Mouse (Mus musculus): ENCODE measurements at regions not wholly inside any gene's neighbourhood (a gene's known extent, or its start where the extent isn't known, plus 50 kb on each side); places are given as distances from the start of the nearest gene placed in this dataset.

DNA sequence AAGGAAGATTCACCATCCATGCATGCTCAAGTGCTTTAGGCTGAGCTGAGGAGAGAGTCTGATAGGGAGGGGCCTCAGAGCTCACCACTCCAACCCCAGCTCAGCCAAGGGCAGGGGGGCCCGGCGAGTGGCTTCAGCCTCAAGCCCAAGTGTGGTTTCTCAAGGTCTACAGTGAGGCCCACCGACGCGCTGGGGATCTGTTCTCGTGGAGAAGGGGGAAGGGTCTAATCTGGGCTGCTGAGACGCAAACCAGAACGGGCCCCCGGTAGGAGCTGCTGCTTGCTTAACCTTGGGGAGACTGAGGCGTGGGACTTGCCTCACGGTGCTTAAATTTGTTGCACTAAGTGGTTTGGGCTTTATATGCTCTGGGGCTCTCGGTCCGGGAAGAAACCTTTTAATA is 70.9 kb downstream of the Asb1 start:
- no peak for DNase-seq (ENCODE audit: low spot score in 2 of 2)

DNA sequence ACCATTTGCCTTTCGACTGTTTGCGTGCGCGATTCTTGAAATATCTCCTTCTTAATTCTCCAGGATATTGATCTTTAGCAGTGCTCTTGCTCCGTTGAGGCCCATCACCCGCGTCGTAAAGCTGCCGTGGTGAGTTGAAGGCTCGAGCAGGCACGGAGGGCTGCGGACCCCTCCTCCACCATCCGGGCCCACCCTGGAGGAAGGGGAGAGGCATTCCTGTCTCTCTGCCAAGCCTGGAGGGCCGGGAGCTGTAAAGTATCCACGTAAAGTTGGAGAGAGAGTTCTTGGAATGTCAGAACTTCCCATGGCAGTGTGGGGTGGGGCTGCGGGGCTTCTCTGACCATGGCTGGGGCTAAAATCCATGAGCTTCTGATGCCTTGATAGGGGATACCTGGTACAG is 71.3 kb downstream of the Asb1 start:
- DNase-seq (ENCODE audit: low spot score in 2 of 2), result no peak

DNA sequence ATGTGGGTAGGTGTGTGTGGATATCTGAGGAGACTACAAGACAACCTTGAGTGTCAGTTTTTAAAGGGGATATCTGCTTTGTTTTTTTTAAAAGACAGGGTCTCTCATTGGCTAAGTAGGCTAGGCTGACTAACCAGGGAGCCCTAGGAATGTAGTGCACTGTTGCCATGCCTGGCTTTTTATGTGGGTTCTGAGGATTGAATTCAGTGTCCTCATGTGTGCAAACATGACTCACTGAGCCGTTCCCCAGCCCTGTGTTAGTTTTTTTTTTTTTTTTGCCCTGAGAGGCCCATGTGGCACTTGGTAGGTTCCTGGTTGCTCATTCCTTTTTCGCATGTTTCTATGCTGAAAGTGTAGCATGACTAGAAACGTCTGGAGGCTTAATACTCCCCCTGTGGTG is 72.6 kb downstream of the Asb1 start:
- DNase-seq (ENCODE audit: low spot score in 2 of 2), result no peak

DNA sequence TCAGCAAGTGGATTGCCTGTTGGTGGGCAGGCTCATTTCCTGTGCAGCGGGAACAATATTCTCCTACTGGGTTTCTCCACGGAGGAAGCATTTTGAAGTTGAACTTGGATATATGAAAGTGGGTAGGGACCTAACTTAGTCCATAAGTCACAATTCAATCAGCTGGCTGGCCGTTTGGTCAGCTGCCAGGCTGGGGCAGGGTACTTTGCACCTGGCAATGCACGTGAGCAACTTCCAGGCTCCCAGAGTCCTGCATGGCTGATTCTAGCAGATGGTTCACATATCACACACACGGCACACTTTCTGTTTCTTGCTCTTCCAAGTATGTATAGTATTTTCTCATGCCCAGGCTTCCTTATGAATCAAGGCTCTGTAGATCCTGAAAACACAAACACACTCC is 75.1 kb downstream of the Asb1 start:
- no peak for DNase-seq (ENCODE audit: low spot score in 2 of 2)

DNA sequence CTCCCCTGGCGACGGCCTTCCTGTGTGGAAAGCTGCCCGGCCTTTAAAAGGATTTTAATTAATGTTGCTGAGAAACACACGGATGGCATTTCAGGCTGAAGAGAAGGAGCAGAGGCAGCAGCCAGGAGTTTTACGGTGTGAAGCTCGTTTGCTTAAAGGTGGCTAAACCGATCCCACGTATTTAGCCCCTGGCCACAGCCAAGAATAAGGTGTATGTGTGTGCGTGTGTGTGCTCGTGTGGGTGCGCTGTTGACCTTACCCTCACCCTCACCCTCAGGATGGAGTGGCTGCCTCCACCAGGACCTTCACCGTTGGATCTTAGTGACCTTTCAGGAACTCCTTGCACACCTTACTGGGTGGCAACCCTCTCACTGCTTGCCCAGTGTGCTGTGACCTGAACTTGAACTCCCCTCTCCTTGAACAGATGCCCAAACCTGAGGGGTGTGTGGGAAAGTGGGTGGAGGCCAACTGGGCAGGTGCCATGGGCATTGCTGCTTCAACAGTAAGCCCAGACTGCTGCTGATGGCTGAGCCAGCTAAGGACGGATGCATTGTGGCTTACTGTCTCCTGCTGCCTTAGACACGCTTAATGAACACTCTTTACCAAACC is 78.3 kb downstream of the Asb1 start:
- DNase-seq (ENCODE audit: low spot score in 2 of 2), result no peak

DNA sequence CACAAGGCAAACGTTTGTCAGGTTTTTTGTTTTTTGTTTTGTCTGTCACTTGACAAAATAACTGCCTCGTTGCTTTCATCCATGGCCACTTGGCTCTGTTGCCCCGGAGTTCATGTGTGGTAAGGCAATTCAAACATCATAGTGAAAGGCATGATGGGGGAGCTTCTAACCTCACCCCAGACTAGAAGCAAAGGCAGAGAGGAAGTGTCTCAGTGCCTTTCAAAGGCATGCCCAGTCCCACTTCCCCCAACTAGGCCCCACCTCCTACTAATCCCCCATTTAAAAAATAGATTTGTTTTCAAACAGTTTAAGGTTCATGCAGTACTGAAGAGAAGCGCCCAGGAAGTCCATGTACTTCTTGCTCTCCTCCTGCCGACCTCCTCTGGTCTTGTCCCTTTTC is 80.8 kb downstream of the Asb1 start:
- no peak for DNase-seq (ENCODE audit: low spot score in 2 of 2)

DNA sequence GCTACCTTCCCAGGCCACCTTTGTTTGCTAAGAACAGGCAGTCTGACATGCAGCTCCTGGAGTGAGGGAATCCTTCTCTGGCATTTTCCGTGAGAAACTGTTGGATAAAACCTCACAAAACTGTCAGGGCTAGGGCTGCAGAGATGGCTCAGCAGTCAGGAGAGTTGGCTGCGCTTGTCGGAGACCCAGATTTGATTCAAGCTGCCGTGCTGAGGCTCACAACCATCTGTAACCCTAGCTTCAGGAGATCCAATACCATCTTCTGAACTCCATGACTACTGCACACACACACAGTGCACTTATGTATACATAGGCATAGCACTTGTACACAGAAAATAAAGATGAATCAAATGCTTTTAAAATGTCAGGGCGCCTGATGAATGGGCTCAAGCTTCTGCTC is 82.5 kb downstream of the Asb1 start:
- no peak for DNase-seq (ENCODE audit: low spot score in 2 of 2)

DNA sequence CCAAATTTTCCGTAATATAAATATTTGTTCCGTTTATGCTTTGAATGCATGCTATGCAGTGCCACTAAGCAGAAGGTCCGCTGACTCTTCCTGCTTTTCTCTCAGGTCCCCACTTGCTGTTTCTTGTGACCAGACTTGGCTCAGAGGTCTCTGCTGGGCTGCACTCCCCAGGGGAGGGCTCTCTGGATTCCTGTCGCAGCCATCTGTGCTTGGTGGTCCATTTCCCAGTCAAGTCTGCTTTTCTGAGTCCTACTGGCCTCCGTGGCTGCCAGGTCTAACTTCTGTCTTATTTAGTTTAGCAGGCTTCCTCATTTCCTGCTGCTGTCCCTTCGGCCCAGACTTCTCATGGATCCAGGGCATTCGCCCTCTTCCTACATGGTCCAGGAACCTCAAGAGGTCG is 83.7 kb downstream of the Asb1 start:
- no peak for DNase-seq (ENCODE audit: low spot score in 2 of 2)

DNA sequence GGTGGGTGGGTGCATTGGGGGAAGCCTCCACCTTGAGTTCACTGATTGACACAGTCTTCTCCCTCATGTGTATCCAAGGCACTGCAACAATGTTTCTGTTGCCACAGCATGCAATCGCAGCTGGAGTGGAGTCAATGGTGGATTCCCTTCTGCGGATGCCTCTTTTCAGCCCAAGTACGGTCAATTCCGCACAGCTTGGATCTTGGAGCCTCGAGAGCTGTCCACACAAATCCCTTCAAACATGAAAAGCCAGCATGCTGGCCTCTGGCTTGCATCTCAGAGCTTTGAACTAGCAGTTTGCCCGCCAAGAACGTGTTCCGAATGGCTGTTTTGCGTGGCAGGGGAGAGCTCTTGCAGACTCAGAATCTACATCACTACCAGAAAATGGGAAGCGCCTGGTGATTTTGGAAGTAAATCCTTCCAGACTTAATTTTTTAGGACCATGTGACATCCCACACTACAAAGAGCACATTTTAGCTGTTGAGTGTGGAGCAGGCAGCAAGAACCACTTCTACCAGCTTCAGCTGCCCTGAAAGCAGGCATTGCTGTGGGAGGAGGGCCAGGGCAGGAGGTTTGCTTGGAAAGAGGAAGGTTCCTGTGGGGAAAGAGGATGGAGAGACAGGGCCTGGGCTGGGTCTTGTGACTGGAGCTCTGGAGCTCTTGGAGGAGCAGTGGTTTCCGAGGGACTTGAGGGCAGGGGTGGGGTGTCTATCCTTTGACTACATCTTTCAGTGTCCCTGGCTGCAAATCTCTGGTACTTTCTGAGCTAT is 84.4 kb downstream of the Asb1 start:
- no peak for DNase-seq (ENCODE audit: low spot score in 2 of 2)

DNA sequence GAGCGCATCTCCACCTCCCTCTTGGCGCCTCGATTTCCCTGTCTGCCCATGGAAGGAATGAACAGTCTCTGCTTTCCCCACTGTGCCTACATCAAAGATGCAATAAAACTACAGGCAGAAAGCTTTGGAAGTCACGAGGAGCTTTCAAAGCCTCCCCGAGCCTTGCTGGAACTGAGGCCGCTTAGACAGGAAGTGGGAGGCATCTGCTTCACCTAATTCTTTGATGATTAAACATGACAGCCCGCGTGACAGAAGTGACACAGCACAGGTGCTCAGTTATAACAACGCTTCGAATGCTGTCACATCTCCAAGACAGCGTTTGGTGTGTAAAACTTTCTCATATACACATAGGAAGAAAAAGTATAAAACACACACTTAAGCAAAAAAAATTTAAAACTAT is 85.7 kb downstream of the Asb1 start:
- DNase-seq (ENCODE audit: low spot score in 2 of 2), result no peak

DNA sequence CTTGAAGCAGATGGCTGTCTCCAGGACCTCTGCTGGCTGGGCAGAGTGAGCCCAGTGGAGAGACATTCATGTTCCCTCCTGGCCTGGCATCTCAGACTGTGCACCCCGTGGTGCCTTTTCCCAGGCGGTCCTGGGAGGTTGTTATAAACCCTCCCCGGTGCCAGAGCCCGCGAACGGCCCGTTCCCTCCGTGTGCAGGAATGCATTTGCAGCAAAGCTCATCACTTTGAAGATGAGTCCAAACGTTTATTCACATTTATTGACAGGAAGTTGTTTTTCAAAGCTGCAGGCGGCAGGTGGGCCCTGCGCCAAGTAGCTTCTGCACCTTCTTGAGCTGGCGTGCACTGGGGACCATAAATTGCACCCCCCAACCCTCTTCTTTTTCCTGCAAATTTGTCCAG is 89.9 kb downstream of the Asb1 start:
- no peak for DNase-seq (ENCODE audit: low spot score in 2 of 2)

DNA sequence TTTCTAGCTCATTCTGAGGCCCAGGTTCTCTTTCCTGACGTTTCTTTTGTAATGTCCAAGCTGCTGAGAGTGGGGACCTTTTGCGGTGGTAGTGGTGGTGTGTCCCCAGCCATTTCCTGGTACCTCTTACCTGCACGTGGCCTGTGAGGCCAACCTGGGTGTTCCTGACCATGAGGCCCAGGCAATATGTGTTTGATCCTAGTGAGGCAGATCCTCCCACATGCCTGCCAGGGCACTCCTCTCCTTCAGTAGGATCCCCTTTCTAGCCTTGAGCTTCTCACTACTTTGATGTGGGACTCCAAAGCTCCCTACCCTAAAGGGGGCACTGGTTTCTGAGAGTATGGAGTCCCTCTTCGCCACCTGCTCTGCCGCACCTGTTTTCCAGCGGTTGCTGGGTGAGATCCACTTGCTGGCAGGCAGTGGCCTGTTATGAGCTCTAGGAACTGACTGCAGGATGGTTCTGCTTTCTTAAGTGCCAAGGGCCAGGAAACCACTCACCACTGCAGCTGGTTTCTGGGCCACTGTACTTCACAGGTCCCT is 90.6 kb downstream of the Asb1 start:
- no peak for DNase-seq (ENCODE audit: low spot score in 2 of 2)

DNA sequence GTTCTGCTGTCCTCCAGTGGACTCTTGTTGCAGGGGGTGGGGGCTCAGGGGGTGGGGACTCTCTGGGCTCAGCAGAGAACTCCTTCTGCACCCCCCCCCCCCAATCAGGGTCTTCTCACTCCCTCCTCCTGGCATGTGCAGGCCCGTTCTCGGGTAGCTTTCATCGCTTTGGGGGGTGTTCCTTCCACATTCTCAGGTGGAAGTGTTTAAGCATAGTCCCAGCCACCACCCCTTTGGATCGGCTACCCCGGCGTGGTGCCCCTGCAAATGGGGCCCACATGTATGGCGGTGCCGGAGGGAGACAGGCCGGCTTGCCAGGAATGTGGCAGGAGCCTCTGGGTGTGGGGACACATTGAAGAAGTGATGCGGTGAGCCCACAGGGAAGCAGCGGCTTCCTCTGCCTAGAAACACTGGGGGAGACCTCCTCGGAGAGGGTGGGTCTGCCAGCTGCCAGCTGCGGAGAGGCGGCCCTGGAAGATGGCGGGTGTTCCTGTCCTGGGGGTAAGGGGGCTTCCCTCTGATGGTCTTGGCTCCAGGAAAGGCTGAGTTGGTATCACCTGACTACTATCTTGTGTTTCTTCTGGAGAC is 92.7 kb downstream of the Asb1 start:
- no peak for DNase-seq (ENCODE audit: low spot score in 2 of 2)

DNA sequence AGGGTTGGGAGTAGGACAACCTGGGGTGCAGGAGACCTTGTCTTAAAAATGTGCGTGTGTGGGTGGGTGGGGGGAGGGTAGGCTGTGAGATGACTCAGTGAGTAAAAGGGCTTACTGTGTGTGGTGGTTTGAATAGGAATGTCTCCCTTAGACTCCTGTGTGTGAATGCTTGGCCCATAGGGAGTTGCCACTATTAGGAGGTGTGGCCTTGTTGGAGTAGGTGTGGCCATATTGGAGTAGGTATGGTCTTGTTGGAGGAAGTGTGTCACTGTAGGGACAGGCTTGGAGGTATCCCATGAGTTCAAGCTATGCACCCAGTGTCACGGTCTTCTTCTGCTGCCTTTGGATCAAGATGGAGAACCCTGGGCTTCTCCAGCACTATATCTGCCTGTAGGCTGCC is 96.2 kb downstream of the Asb1 start:
- DNase-seq (ENCODE audit: low spot score in 2 of 2), result no peak

DNA sequence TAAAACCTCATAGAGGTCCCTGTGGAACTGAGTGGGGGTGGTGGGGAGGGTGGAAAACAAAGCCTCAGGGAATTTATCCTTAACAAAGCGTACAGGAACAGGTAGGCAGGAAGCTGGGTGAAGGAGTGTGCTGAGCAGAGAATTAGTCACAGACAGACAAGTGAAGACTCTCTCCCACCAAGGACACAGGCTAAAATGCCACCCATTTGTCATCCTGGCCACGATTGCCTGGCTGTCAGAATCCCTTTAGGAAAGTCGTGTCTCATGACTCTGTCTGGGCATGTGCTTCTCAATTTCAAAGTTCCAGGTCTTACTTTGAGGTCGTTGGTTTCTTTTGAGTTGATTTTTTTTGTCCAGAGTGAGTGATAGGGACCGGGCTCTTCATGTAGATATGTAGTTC is 100.2 kb downstream of the Asb1 start:
- DNase-seq (ENCODE audit: low spot score in 2 of 2), result no peak

DNA sequence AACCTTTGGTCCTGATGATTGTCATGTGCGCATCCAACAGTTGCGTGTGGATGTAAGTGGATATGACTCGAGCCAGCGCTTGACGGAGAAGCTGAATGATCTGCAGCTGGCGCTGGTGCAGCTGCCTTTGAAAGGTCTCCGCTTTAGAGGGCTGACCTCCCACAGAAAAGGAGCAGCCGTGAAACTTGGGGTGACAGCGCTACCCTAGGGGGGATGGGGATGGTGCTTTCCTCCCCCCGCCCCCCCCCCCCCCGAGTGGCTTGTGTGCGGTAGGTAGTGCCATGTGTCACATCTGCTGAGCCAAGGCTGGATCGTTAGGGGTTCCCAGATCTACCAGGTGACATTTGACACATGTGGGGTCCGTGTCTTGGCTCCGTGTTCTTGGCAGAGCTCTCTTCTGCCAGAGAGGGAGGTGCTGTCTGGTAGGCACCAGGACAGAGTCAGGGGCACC is 118.7 kb downstream of the Asb1 start:
- no peak for DNase-seq (ENCODE audit: low spot score in 2 of 2)

DNA sequence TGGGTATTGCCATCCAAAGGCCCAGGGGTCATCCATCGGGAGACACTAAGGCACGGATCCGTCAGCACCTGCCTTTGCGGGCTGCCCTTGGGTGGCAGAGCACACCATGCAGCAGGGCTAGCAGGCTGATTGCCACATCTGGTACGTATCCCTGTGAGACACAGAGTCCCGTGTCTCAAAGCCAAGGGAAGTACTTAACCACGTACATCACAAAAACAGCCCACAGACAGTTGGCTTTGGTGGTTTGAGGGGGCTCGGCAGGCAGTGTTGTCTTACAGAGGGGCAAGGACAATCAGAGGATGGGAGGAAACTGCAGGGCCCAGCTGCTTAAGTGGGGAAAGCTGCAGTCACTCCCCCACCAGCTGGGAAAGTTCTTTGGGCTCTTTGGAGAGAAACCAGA is 119.1 kb downstream of the Asb1 start:
- DNase-seq (ENCODE audit: low spot score in 2 of 2), result no peak

DNA sequence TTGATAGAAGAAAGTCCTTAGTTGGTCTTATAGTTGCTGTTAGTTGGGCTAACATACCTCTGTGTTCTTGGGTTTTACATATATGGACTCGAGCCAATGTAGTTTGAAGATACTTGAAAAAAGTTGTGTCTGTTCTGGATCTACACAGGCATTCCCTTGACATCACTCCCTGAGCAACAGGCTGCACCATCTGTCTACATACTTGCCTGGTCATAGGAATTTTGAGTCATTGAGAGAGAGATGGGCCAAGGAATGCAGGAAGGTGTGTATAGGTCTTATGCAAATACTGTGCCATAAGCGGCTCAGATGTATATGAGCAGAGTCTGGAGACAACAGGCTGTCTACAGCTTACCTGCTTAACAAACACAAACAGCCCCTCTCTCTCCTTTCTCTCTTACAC is 122.9 kb downstream of the Asb1 start:
- no peak for DNase-seq (ENCODE audit: low spot score in 2 of 2)

DNA sequence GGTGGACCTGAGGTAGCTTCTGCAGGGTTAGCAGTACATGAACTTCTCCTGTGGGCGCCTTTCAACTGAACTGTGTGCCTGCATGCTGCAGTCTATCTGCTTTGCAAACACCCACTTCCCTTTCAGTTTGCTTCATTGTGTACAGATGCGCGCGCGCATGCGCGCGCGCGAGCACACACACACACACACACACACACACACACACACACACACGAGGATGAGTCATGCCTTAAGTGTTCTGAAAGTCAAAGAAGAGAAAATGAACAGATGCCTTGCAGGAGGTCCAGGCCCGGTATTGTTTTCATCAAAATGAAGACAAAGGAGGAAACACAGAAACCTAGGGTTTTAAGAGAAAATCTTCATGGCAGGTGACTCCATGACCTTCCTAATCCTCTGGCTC is 124.3 kb downstream of the Asb1 start:
- DNase-seq (ENCODE audit: low spot score in 2 of 2), result no peak

DNA sequence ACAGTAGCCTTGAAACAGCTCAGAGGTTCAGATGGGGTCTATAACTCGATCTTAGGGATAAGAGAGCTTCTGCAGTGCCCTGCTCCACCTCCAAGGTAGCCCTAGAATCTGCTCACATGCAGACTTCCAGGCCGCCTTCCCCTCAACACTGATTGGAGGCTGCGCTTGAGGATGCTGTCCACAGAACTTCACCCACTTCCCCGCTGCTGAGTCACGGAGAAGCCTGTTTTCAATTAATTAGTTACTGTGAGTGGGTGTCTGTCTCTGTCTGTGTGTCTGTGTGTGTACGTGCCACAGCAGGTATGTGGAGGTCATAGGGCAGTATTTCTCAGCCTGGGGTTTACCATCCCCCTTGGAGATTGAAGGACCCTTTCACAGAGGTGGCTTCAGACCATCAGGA is 128.2 kb downstream of the Asb1 start:
- no peak for DNase-seq (ENCODE audit: low spot score in 2 of 2)

DNA sequence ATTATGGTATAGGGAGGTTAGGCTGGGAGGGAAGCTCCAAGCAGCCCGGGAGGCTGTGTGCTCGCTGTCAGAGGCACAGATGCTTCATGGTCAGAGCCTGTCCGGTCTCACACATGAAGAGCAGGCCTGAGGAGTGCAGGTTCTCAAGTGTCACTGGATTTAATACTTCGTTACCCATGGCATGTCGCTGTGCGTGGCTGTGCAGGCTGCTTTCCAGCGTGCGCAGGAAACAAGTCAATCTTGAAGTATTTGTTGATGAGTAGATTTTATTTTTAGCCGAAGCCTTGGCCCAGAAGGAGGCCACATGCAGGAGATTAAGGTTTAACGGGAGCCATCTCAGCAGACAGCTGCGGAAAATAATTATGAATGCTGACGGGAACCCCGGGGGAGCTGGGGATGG is 130.3 kb upstream of the Twist2 start:
- no peak for DNase-seq (ENCODE audit: low spot score in 2 of 2)

DNA sequence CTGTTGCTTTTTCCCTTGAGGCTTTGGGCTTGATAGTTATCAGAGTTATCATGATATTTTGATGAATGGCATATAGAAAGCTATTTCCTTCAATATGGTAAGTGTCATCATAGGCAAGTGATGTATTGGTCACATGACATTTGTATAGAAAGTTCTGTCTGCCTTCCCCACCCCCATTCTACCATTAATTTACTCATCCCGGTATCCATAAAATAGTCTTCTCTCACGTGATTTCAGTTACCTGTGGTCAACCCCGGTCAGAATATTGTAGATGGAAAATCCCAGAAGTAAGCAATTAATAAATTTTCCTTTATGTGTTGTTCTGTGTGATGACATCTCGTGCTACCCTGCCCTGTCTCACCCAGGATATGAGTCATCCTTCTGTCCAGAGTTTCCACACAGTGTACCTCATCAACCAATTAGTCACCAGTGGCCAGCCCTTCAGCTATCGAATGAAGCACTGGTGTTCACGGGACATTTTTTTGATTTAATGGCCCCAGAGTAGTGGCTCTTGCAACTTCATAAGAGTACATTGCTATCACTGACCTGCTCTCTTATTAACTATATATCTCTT is 127.1 kb upstream of the Twist2 start:
- DNase-seq (ENCODE audit: low spot score in 2 of 2), result no peak

DNA sequence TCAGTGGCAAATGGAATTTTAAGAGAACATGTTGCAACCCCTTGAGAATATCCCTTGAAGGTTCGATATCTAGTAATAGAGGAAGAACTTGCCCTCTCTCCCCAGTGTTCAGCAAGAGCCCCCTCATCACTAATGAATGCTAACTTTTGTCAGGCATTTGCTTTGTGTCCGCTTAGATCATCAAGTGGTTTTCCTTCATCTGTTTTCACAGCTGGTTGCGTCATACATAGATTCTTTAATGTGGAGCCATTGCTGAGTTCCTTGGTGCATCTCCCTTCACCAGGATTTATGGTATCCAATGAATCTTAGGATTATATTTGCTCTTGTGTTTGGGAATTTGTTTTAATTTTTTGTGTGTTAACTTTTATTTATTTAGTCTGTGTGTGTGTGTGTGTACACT is 124.2 kb upstream of the Twist2 start:
- no peak for DNase-seq (ENCODE audit: low spot score in 2 of 2)
